Mouse (Mus musculus): ENCODE measurements around the gene Tnfsf4. TPM values are rescaled to one million over a fixed set of nuclear protein-coding genes. Genes with fewer than 3 reads are reported as not detected.

Tnfsf4 gene
- 0.13 TPM in 1 of 2 replicates, not detected in the other for polyA plus RNA-seq (2016; fragmentation: Nextera tagmentation; extraction: Ambion mirVana)

GRCm38 (mm10) chr1:161394931-161395459 is at the start of gene Tnfsf4:
TSS of gene Tnfsf4 (plus strand) at chr1:161395409.
- 76% methylated on average over 6 of the region's 6 CpGs for WGBS
- no peak within 1 kb of the TSS for H3K27ac ChIP-seq (replicated peaks)
- no peaks in the 10 kb centered on the region for H3K9me3 ChIP-seq
- no peaks in the 10 kb centered on the region for H3K4me1 ChIP-seq
- ATAC-seq (ENCODE audit: low FRiP score, low read depth): no peak
- no peaks in the 10 kb centered on the region for H3K36me3 ChIP-seq
- no peak within 1 kb of the TSS for H3K4me3 ChIP-seq
- H3K9ac ChIP-seq (replicated peaks): no peak within 1 kb of the TSS
- H3K4me2 ChIP-seq (replicated peaks): no peak within 1 kb of the TSS
- no peaks in the 10 kb centered on the region for H3K27me3 ChIP-seq

DNA sequence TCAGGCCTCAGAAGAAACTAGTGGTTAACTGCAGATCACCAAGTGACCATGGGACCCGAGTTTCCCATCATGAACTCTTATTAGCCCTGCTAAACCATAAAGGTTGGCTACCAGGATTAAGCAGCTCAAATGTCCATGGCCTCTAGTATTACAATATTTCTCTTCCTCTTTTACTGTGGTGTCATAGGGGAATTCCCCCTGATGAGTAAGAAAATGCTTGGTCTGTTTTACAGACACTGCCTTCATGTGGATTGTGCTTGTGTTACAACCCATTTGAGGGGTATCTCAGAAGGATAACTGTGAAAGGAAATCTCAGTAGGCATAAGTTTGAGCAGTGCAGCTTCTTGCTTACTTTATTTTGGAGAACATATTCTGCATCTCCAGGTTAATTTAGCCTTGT is 44.2 kb upstream of the Tnfsf4 start:
- no peak overlapping the region for H3K9ac ChIP-seq (replicated peaks)
- H3K27ac ChIP-seq (replicated peaks): no peak overlapping the region
- H3K36me3 ChIP-seq: no peaks in the 10 kb centered on the region
- no peak overlapping the region for H3K4me3 ChIP-seq
- 63% methylated on average over 1 of the region's 1 CpGs for WGBS
- H3K9me3 ChIP-seq: no peaks in the 10 kb centered on the region
- no peaks in the 10 kb centered on the region for H3K4me1 ChIP-seq
- H3K4me2 ChIP-seq (replicated peaks): no peak overlapping the region
- ATAC-seq (ENCODE audit: low FRiP score, low read depth): no peak
- H3K27me3 ChIP-seq: no peaks in the 10 kb centered on the region

DNA sequence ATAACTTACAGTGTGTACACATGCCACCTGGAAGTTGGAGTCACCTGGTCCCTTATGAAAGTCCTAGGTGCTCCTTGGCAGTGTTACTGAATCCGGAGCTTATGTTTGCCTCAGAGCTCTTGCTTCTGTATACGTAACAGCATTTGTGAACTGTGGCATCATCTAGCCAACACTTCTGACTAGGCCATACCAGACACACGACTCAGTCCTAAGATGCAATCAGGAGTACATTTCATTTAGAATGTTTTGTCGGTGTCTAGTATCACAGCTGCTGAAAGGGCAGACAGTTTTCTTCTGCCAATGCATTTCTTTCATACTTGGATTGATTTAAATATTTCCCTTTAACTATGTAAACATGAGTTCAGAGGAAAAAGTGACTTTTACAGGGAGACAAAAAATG is 30.2 kb upstream of the Tnfsf4 start:
- no peak for ATAC-seq (ENCODE audit: low FRiP score, low read depth)
- no peak overlapping the region for H3K27ac ChIP-seq (replicated peaks)
- WGBS: 88% methylated on average over 4 of the region's 4 CpGs

GRCm38 (mm10) chr1:161371919-161372318 is 23.3 kb upstream of the Tnfsf4 start:
- H3K4me1 ChIP-seq: no peaks in the 10 kb centered on the region
- WGBS: 87% methylated on average over 2 of the region's 2 CpGs
- no peak overlapping the region for H3K9ac ChIP-seq (replicated peaks)
- no peaks in the 10 kb centered on the region for H3K9me3 ChIP-seq
- no peaks in the 10 kb centered on the region for H3K27me3 ChIP-seq
- no peak overlapping the region for H3K4me2 ChIP-seq (replicated peaks)
- no peak overlapping the region for H3K27ac ChIP-seq (replicated peaks)
- H3K36me3 ChIP-seq: no peaks in the 10 kb centered on the region
- H3K4me3 ChIP-seq: no peak overlapping the region
- ATAC-seq (ENCODE audit: low FRiP score, low read depth): no peak

More for the DNA sequence above, 30.2 kb upstream of the Tnfsf4 start:
- Histone ChIP-seq H3K9me3 (no peaks in the 10 kb centered on the region), H3K4me3 (no peak overlapping the region), H3K4me2 (replicated peaks) (no peak overlapping the region), H3K36me3 (no peaks in the 10 kb centered on the region), H3K27me3 (no peaks in the 10 kb centered on the region), H3K9ac (replicated peaks) (no peak overlapping the region), H3K4me1 (no peaks in the 10 kb centered on the region)

GRCm38 (mm10) chr1:161375866-161376265 is 19.3 kb upstream of the Tnfsf4 start:
- H3K9me3 ChIP-seq: no peaks in the 10 kb centered on the region
- H3K4me1 ChIP-seq: peaks cover 11% of the 10 kb centered on the region; the same call in 1 of the 2 replicates
- H3K36me3 ChIP-seq: no peaks in the 10 kb centered on the region
- H3K27ac ChIP-seq (replicated peaks): no peak overlapping the region
- ATAC-seq (ENCODE audit: low FRiP score, low read depth): no peak
- no peak overlapping the region for H3K9ac ChIP-seq (replicated peaks)
- H3K4me2 ChIP-seq (replicated peaks): no peak overlapping the region
- WGBS: 85% methylated on average over 2 of the region's 2 CpGs
- H3K27me3 ChIP-seq: no peaks in the 10 kb centered on the region
- no peak overlapping the region for H3K4me3 ChIP-seq

- Histone ChIP-seq H3K9me3 (no peaks in the 10 kb centered on the region), H3K27me3 (no peaks in the 10 kb centered on the region), H3K4me1 (peaks cover 11% of the 10 kb centered on the region; the same call in 1 of the 2 replicates), H3K36me3 (no peaks in the 10 kb centered on the region), H3K9ac (replicated peaks) (no peak overlapping the region), H3K27ac (replicated peaks) (no peak overlapping the region), H3K4me3 (no peak overlapping the region), H3K4me2 (replicated peaks) (no peak overlapping the region)
- 85% methylated on average over 3 of the region's 3 CpGs for WGBS
- no peak for ATAC-seq (ENCODE audit: low FRiP score, low read depth)
Measured at GRCm38 (mm10) chr1:161378571-161378970, 16.6 kb upstream of the Tnfsf4 start.

DNA sequence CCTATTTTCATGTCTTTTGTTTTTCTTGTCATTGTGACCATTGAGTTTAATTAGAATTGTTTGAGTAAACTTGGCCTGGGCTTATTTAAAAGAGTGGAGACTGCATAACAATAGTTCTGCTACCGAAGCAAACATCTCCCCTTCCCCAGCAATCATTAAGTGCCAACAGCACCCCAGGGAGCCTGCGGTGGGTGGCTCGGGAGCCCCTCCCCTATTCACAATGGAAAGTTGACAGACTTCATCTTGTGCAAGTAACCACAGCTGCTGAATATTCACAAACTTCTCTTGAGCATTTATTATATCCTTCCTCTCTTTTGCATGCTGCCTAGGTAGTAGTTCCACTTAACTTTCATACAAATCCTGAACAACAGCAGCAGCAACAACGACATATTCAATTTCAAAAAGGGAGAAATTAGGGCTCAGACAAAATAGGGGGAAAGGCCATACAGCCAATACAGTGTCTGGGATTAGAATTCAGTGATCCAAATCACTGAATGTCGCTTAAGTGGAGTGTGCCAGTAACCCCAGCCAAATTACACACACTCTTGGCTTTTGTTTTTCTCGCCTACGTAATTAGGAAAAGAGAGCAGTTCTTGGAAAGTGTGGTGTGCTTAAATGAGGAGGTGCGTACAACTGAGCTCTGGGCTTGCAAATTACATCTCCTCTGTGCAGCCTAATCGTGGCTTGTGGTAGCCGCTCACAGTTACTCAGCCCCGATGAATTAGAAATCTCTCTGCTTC is 15.4 kb upstream of the Tnfsf4 start:
- no peaks in the 10 kb centered on the region for H3K27me3 ChIP-seq
- no peak overlapping the region for H3K27ac ChIP-seq (replicated peaks)
- peak; percentile 44; the same call in 1 of the 2 replicates for ATAC-seq (ENCODE audit: low FRiP score, low read depth)
- WGBS: 27% methylated on average over 11 of the region's 11 CpGs
- H3K4me2 ChIP-seq (replicated peaks): no peak overlapping the region
- H3K36me3 ChIP-seq: no peaks in the 10 kb centered on the region
- H3K4me3 ChIP-seq: no peak overlapping the region
- H3K9ac ChIP-seq (replicated peaks): no peak overlapping the region
- H3K9me3 ChIP-seq: no peaks in the 10 kb centered on the region
- H3K4me1 ChIP-seq: peaks cover 11% of the 10 kb centered on the region; the same call in 1 of the 2 replicates

GRCm38 (mm10) chr1:161380425-161380780 is 14.8 kb upstream of the Tnfsf4 start:
- no peak for ATAC-seq (ENCODE audit: low FRiP score, low read depth)
- H3K4me2 ChIP-seq (replicated peaks): no peak overlapping the region

GRCm38 (mm10) chr1:161390066-161390465 is 5.1 kb upstream of the Tnfsf4 start:
- 59% methylated on average over 2 of the region's 2 CpGs for WGBS

More at GRCm38 (mm10) chr1:161380425-161380780, 14.8 kb upstream of the Tnfsf4 start:
- Histone ChIP-seq H3K4me1 (peaks cover 11% of the 10 kb centered on the region; the same call in 1 of the 2 replicates), H3K36me3 (no peaks in the 10 kb centered on the region), H3K9ac (replicated peaks) (no peak overlapping the region), H3K27me3 (no peaks in the 10 kb centered on the region), H3K27ac (replicated peaks) (no peak overlapping the region), H3K9me3 (no peaks in the 10 kb centered on the region), H3K4me3 (no peak overlapping the region)
- WGBS: 34% methylated on average over 5 of the region's 5 CpGs

DNA sequence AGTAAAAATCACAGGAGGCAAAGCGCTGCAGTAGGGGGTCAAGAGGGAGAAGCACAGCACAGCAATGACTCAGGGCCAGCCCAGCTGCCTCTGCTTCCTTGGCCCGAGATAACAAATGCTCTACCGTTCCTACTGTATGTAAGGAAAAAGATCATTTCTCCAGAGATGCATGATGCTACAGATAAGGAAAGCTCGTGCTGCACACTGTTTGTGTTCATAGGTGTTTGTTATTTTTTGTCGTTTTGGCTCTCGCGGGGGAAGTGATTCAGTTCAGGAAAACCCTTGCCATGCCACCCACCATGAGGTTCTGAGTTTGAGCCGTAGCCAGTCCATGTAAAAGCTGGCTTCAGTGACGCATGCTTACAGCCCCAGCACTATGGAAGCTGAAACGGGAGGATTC is 2.3 kb upstream of the Tnfsf4 start:
- no peaks in the 10 kb centered on the region for H3K27me3 ChIP-seq
- H3K4me3 ChIP-seq: no peak overlapping the region
- WGBS: 83% methylated on average over 10 of the region's 10 CpGs
- H3K9ac ChIP-seq (replicated peaks): no peak overlapping the region
- no peak for ATAC-seq (ENCODE audit: low FRiP score, low read depth)
- no peaks in the 10 kb centered on the region for H3K36me3 ChIP-seq
- H3K4me1 ChIP-seq: no peaks in the 10 kb centered on the region
- no peak overlapping the region for H3K4me2 ChIP-seq (replicated peaks)
- no peaks in the 10 kb centered on the region for H3K9me3 ChIP-seq
- no peak overlapping the region for H3K27ac ChIP-seq (replicated peaks)

More at GRCm38 (mm10) chr1:161390066-161390465, 5.1 kb upstream of the Tnfsf4 start:
- no peak for ATAC-seq (ENCODE audit: low FRiP score, low read depth)
- H3K36me3 ChIP-seq: no peaks in the 10 kb centered on the region
- H3K9ac ChIP-seq (replicated peaks): no peak overlapping the region
- no peaks in the 10 kb centered on the region for H3K9me3 ChIP-seq
- no peaks in the 10 kb centered on the region for H3K27me3 ChIP-seq
- H3K4me2 ChIP-seq (replicated peaks): no peak overlapping the region
- H3K4me1 ChIP-seq: no peaks in the 10 kb centered on the region
- H3K27ac ChIP-seq (replicated peaks): no peak overlapping the region
- H3K4me3 ChIP-seq: no peak overlapping the region

GRCm38 (mm10) chr1:161395610-161396009 is 401 bp downstream of the Tnfsf4 start:
- H3K4me2 ChIP-seq (replicated peaks): no peak overlapping the region
- no peaks in the 10 kb centered on the region for H3K4me1 ChIP-seq
- H3K27ac ChIP-seq (replicated peaks): no peak overlapping the region
- WGBS: 71% methylated on average over 5 of the region's 5 CpGs
- ATAC-seq (ENCODE audit: low FRiP score, low read depth): no peak
- H3K9ac ChIP-seq (replicated peaks): no peak overlapping the region
- H3K36me3 ChIP-seq: no peaks in the 10 kb centered on the region
- no peak overlapping the region for H3K4me3 ChIP-seq
- no peaks in the 10 kb centered on the region for H3K9me3 ChIP-seq
- H3K27me3 ChIP-seq: no peaks in the 10 kb centered on the region

GRCm38 (mm10) chr1:161396351-161396750 is 1.1 kb downstream of the Tnfsf4 start:
- no peaks in the 10 kb centered on the region for H3K27me3 ChIP-seq
- no peak overlapping the region for H3K27ac ChIP-seq (replicated peaks)
- H3K9me3 ChIP-seq: no peaks in the 10 kb centered on the region
- H3K4me1 ChIP-seq: no peaks in the 10 kb centered on the region
- no peaks in the 10 kb centered on the region for H3K36me3 ChIP-seq
- ATAC-seq (ENCODE audit: low FRiP score, low read depth): no peak
- WGBS: 93% methylated on average over 10 of the region's 10 CpGs
- no peak overlapping the region for H3K4me2 ChIP-seq (replicated peaks)
- H3K9ac ChIP-seq (replicated peaks): no peak overlapping the region
- no peak overlapping the region for H3K4me3 ChIP-seq

All from midbrain, embryonic 12.5 days (tissue).